Mouse (Mus musculus) heart, embryonic 10.5 days (tissue): Measurements from ENCODE around the gene Sh3kbp1. TPM values are rescaled to one million over a fixed set of nuclear protein-coding genes. Genes with fewer than 3 reads are reported as not detected.

Experiments used
- DNase-seq: peaks from one replicate; pipeline ENCODE4 v3.0.0-alpha.2; 2017; ENCODE audit warnings: low spot score
- H3K27ac ChIP-seq: fragments of 300-500 bp; sonication (generic); 2 replicates; pipeline ENCODE4 v1.5.1; 2016; ENCODE audit warnings: mild to moderate bottlenecking
- H3K27me3 ChIP-seq: fragments of 300-500 bp; sonication (generic); 2 replicates; pipeline ENCODE4 v1.6.1; 2016; ENCODE audit warnings: mild to moderate bottlenecking; ENCODE audit not compliant: poor library complexity, insufficient read depth, severe bottlenecking
- H3K36me3 ChIP-seq: fragments of 300-500 bp; sonication (generic); 2 replicates; pipeline ENCODE4 v1.6.1; 2016; ENCODE audit warnings: mild to moderate bottlenecking, moderate library complexity
- H3K4me1 ChIP-seq: fragments of 300-500 bp; sonication (generic); 2 replicates; pipeline ENCODE4 v1.6.1; 2016; ENCODE audit warnings: mild to moderate bottlenecking
- H3K4me3 ChIP-seq: fragments of 300-500 bp; sonication (generic); 2 replicates; pipeline ENCODE4 v1.5.1; 2016; ENCODE audit warnings: mild to moderate bottlenecking, moderate library complexity
- H3K9me3 ChIP-seq: fragments of 300-500 bp; sonication (generic); 2 replicates; pipeline ENCODE4 v1.6.1; 2016; ENCODE audit warnings: mild to moderate bottlenecking, moderate library complexity
- WGBS: fragments of 180-500 bp; shearing (Covaris S2); methylation state at CpG from one replicate; pipeline ENCODE4 v1.1.7; 2016; 5-methylcytosine and 5-hydroxymethylcytosine counted together
- polyA plus RNA-seq: library from polyadenylated mRNA; unstranded; fragments of >200 nt; fragmentation: Nextera tagmentation; extraction: Ambion mirVana; gene quantifications from 2 replicates; pipeline ENCODE4 v1.2.1, GENCODE M21; 2016

The Sh3kbp1 gene
- polyA plus RNA-seq, 1 experiment from 2014 or later, result 54.1 TPM

DNA sequence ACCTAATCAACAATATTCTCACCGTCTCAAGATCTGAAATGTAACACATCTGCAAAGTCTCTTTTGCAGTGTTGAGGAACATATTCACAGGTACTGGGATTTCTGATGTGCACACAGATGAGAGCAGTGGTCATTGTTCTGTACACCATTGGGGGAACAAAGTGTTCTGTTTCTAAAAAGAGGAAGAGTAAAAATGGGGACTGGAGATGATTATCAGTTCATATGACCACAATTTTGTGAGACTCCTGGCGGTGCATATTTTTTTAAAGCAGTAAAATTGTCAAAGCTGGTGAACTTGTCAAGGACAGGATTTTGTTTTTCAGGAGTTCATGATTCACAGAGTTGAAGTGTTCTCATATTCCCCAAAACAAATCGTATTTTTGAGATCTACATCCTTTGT, 18.2 kb downstream of the Sh3kbp1 start:
- Histone ChIP-seq H3K9me3 (no peaks in the 10 kb centered on the region), H3K4me1 (no peaks in the 10 kb centered on the region), H3K4me3 (no peak overlapping the region), H3K27ac (no peak overlapping the region), H3K27me3 (no peaks in the 10 kb centered on the region; the same call in 1 of the 2 replicates), H3K36me3 (no peaks in the 10 kb centered on the region)
- 89% methylated on average over 3 of the region's 3 CpGs for WGBS
- no peak for DNase-seq

DNA sequence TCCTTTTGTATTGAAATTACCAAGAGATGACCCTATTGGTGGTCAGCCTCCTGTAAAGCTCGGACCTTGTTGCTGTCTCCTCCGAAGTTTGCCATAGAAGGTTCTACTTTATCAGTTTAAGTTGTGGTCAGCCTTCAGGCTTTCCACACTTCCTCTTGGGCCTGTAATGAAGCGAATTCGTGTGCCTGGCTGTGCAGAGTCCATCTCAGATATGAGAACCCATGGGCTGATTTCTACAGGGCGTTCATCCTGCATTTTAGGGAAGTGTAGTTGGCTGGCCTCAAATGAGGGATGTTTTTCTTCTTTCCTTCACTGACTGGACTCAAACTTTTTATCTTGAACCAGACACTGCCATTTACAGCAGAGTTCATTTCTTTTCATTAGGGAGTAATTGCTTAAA, 20.5 kb downstream of the Sh3kbp1 start:
- H3K9me3 ChIP-seq, result no peaks in the 10 kb centered on the region
- H3K27me3 ChIP-seq, result no peaks in the 10 kb centered on the region; the same call in 1 of the 2 replicates
- H3K27ac ChIP-seq, result no peak overlapping the region
- H3K4me1 ChIP-seq, result no peaks in the 10 kb centered on the region
- WGBS, result 63% methylated on average over 5 of the region's 5 CpGs
- no peak overlapping the region for H3K4me3 ChIP-seq
- no peaks in the 10 kb centered on the region for H3K36me3 ChIP-seq
- no peak for DNase-seq

DNA sequence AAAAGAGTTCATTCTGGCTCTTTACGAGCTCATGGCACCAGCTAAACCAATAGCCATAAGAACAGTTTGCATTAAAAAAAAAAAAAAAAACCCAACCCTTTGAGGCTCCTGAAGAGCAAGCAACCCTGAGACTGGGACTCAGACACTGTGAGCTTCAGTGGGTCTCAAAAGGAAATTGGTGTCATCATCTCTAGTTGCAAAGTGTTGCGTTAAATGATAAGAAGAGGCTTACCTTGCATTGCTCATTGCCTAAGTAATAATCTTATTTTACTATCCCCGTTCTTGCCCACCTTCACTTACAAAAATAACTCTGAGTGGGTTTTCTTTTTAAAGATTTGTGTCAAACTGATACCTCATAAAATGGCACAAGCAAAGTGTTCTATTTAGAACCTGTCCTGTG, 21.5 kb downstream of the Sh3kbp1 start:
- Histone ChIP-seq H3K4me1 (no peaks in the 10 kb centered on the region), H3K36me3 (no peaks in the 10 kb centered on the region), H3K4me3 (no peak overlapping the region), H3K27ac (no peak overlapping the region), H3K9me3 (no peaks in the 10 kb centered on the region), H3K27me3 (no peaks in the 10 kb centered on the region; the same call in 1 of the 2 replicates)
- WGBS, result 79% methylated on average over 3 of the region's 3 CpGs
- DNase-seq, result no peak

DNA sequence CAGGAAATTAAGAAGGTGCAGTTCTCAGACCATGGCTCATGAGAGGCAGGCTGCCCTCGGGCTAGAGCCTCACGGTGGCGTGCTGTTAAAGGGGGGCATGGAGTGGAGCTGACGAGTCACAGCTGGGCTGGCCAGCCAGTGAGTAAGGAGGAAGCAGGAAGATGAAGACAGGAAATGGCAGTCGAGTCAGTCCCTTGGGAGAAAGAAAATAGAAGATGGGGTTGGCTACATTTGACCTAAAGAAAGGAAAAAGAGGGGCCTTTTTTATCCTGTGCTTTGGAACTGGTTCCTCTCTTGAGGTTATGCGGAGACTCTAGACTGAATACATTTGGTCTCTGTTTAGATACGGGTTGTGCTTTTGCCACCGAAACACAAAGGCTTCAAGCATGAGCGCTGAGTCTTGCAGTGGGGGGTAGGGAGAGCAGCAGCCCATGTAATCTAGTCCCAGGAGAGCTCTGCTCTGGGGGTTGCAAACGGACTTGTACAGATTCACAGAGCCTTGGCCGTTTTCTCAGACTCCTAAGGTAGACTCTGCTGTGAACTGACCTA, 23.1 kb downstream of the Sh3kbp1 start:
- WGBS, result 61% methylated on average over 11 of the region's 11 CpGs
- no peak for DNase-seq
- no peak overlapping the region for H3K4me3 ChIP-seq
- H3K36me3 ChIP-seq, result no peaks in the 10 kb centered on the region
- no peaks in the 10 kb centered on the region; the same call in 1 of the 2 replicates for H3K27me3 ChIP-seq
- H3K4me1 ChIP-seq, result no peaks in the 10 kb centered on the region
- H3K9me3 ChIP-seq, result no peaks in the 10 kb centered on the region
- no peak overlapping the region for H3K27ac ChIP-seq

DNA sequence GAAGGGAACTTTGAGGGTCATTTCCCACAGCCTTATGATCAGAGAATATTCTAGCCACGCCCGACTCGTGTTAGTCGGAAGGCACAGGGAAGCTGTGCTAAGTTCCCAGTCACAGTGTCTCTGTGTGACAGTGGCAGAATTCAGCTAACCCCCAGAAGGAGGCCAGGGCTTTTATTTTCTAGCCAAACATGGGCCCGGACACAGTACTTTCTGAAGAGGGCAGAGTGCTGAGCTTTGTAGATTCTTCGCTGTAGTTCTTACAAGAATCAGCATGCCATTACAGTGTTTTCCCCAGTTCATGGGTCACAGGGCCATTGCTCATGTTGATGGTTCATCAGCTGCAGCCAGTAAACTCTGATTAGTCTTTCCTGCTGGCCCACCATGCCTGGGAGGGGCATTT, 23.7 kb downstream of the Sh3kbp1 start:
- DNase-seq, result no peak
- WGBS, result 79% methylated on average over 6 of the region's 6 CpGs
- Histone ChIP-seq H3K27ac (no peak overlapping the region), H3K36me3 (no peaks in the 10 kb centered on the region), H3K9me3 (no peaks in the 10 kb centered on the region), H3K4me3 (no peak overlapping the region), H3K4me1 (no peaks in the 10 kb centered on the region), H3K27me3 (no peaks in the 10 kb centered on the region; the same call in 1 of the 2 replicates)

DNA sequence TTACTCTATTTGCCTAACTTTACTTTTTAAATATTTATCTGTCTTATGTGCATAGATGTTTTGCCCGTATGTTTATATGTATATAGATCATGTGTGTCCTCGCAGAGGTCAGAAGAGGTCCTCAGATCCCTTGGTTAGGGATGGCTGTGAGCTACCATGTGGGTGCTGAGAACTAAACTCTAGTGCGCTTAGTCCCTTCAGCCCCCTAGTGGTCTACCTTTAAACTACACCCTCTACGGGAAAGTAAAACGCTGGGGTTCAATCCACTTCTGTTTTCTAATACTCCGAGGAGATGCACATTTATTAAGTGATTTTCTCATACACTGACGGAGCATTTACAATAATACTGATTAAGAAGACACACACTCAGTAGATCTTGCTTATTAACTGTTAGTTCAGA, 44.3 kb downstream of the Sh3kbp1 start:
- Histone ChIP-seq H3K27ac (no peak overlapping the region), H3K9me3 (no peaks in the 10 kb centered on the region), H3K27me3 (no peaks in the 10 kb centered on the region), H3K36me3 (no peaks in the 10 kb centered on the region), H3K4me1 (no peaks in the 10 kb centered on the region), H3K4me3 (no peak overlapping the region)
- 82% methylated on average over 7 of the region's 7 CpGs for WGBS
- DNase-seq, result no peak

DNA sequence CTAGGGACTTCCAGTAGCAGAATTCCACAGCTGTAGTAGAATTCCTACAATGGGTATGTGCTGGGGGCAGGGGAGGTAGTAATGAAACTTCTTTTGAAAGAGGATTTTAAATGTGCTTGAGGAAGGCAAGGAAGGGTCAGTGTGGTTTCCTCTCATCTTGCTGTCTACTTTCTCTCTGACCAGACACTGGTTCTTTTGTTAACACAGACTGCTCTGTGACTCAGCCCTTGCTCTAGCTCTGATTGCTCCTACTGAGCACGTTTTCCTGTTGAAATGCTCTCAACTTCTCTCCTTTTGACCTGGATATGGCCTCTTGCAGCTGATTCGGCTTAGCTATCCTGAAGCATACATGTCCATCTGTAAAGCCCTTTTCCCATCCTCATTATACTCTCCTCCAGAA, 45.4 kb downstream of the Sh3kbp1 start:
- Histone ChIP-seq H3K9me3 (no peaks in the 10 kb centered on the region), H3K36me3 (no peaks in the 10 kb centered on the region), H3K4me1 (no peaks in the 10 kb centered on the region), H3K27ac (no peak overlapping the region), H3K4me3 (no peak overlapping the region), H3K27me3 (no peaks in the 10 kb centered on the region; the same call in 1 of the 2 replicates)
- no peak for DNase-seq
- 33% methylated on average over 2 of the region's 2 CpGs for WGBS

DNA sequence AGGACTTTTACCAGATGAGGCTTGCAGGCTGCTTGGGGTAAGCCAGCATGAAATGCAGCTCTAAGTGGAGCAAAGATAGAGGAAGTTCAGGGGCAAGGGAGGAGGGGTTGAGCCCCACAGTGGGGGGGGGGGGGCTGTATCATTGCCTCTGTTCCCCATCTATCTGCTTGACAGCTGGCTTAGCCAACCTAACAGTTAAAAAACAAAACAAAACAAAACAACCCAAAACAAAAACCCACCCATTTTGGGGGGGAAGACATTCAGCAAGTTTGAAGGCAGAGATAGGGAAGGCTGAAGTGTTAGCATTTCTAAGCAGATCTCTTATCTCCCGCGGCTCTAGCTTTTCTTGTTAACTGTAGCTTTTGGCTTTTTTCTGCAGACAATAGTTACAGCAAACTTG, 49.2 kb downstream of the Sh3kbp1 start:
- 19% methylated on average over 2 of the region's 2 CpGs for WGBS

DNA sequence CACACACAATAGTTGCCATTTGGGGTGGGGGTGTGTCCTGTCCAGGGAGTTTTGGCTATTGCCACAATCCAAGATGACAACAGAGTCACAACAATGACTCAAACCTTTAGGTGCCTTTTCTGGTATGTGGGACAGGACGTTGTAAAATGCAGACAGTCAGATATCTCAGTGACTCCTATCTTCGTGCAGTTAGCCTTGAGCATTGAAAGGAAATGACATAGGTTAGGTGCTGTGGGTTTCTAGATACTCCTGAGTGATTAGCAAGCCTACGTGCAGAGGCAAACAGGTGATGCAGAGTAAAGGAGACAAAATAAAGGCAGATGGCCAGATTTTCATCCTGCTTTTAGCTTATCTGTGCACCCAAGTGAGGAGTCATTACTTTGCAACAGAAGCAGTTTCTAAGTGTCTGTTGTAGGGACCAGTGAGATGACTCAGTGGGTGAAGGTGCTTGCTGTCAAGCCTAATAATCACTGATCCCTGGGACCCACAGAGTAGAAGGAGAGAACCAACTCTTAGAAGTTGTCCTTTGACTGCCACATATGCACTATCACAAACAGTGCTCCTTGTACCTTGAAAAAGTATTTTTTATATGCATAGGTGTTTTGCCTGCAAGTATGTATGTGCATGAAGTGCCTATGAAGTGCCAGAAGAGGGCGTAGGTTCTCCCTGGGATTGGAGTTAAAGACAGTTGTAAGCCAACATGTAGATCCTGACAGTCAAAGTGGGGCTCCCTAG, 50.7 kb downstream of the Sh3kbp1 start:
- Histone ChIP-seq H3K9me3 (no peaks in the 10 kb centered on the region), H3K4me1 (no peaks in the 10 kb centered on the region), H3K27me3 (no peaks in the 10 kb centered on the region; the same call in 1 of the 2 replicates), H3K36me3 (no peaks in the 10 kb centered on the region), H3K4me3 (no peak overlapping the region), H3K27ac (no peak overlapping the region)
- 47% methylated on average over 4 of the region's 4 CpGs for WGBS
- DNase-seq, result no peak

More for the DNA sequence above, 49.2 kb downstream of the Sh3kbp1 start:
- H3K36me3 ChIP-seq, result no peaks in the 10 kb centered on the region
- no peaks in the 10 kb centered on the region for H3K9me3 ChIP-seq
- no peaks in the 10 kb centered on the region; the same call in 1 of the 2 replicates for H3K27me3 ChIP-seq
- no peaks in the 10 kb centered on the region for H3K4me1 ChIP-seq
- no peak overlapping the region for H3K27ac ChIP-seq
- H3K4me3 ChIP-seq, result no peak overlapping the region
- no peak for DNase-seq

DNA sequence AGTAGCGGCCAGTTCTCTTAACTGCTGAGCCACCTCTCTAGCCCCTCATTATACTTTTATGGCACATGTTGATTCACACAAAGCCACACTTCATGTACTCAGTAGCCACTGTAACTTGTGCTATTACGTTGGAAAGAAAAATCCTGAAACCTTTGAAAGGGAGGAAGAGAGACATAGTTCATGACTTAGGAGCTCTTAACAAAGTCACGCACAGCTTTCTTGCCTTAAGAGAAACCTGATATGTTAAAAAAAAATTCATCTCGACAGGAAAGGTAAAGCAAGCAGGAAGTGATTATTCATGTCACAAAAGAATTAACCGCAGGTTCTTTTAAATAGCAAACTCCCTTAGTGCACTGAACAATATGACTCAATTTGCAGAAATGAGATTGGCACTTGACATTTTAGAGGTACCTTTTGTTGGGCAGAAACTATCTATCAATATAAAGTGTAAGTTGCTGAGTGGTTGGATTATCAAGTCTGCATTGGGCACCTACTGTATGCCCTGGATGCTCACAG, 51.3 kb downstream of the Sh3kbp1 start:
- WGBS, result 79% methylated on average over 5 of the region's 5 CpGs
- Histone ChIP-seq H3K4me3 (no peak overlapping the region), H3K27ac (no peak overlapping the region), H3K9me3 (no peaks in the 10 kb centered on the region), H3K27me3 (no peaks in the 10 kb centered on the region; the same call in 1 of the 2 replicates), H3K36me3 (no peaks in the 10 kb centered on the region), H3K4me1 (no peaks in the 10 kb centered on the region)
- DNase-seq, result no peak

DNA sequence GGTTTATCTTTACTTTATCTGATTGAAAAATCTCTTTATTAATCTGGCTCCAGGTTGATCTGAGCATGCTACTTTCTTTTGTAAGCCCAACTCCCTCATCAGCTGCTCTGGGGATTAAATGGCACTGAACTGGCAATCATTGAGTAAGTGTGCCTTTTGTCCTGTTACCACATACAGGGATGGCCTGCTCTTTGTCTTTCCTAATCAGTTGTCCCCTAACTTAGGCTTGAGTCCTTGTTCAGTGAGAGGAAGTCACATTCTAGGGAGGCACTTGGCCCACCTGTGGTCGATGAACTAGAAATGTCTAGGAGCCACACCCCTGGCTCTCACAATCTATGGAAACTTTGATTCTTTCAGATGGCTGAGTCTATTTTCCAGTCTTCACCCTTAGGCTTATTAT, 58.4 kb downstream of the Sh3kbp1 start:
- H3K27me3 ChIP-seq, result no peaks in the 10 kb centered on the region

DNA sequence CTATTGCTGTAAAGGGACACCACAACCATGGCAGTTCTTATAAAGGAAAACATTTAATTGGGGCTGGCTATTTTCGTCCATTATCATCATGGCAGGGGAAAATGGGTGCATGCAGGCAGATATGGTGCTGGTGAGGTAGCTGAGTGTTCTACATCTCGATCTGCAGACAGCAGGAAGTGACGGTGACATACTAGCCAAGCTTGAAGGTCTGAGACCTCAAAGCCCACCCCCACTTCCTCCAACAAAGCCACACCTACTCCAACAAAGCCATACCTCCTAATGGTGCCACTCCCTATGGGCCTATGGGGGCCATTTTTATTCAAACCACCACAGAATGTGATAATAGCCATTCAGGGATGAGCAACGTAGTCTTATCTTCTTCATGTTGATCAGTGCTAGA, 59.8 kb downstream of the Sh3kbp1 start:
- DNase-seq, result no peak
- 78% methylated on average over 4 of the region's 4 CpGs for WGBS
- H3K27me3 ChIP-seq, result no peaks in the 10 kb centered on the region

More for the DNA sequence above, 58.4 kb downstream of the Sh3kbp1 start:
- Histone ChIP-seq H3K9me3 (no peaks in the 10 kb centered on the region), H3K4me1 (no peaks in the 10 kb centered on the region), H3K27ac (no peak overlapping the region), H3K4me3 (no peak overlapping the region), H3K36me3 (no peaks in the 10 kb centered on the region)
- 54% methylated on average over 1 of the region's 1 CpGs for WGBS
- no peak for DNase-seq

DNA sequence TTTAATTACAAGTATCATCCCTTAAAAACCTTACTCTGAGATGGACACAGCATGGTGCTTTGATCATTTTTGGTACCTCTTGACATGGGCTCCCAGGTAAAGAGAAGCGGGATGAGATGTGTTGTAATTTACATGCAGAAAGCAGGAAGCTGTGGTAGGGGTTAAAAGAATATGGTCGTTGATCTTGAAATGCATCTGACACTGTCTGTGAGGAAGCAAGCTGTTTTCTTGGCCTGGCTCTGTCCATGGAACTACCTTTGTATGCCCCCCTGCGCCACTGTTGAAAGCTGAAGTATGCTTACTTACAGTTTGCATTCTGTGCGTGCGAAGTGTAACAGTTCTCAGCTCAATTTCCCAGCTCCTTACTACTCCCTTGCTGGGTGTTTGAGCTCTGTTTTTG, 61.6 kb downstream of the Sh3kbp1 start:
- no peak for DNase-seq
- Histone ChIP-seq H3K36me3 (no peaks in the 10 kb centered on the region), H3K4me1 (no peaks in the 10 kb centered on the region), H3K4me3 (no peak overlapping the region), H3K9me3 (no peaks in the 10 kb centered on the region), H3K27me3 (no peaks in the 10 kb centered on the region), H3K27ac (no peak overlapping the region)
- 87% methylated on average over 5 of the region's 5 CpGs for WGBS

More for the DNA sequence above, 59.8 kb downstream of the Sh3kbp1 start:
- H3K27ac ChIP-seq, result no peak overlapping the region
- no peaks in the 10 kb centered on the region for H3K4me1 ChIP-seq
- no peaks in the 10 kb centered on the region for H3K9me3 ChIP-seq
- no peaks in the 10 kb centered on the region for H3K36me3 ChIP-seq
- no peak overlapping the region for H3K4me3 ChIP-seq
